Mouse (Mus musculus): Measurements from ENCODE around the gene Ctsz. TPM values are rescaled to one million over a fixed set of nuclear protein-coding genes. Genes with fewer than 3 reads are reported as not detected.

Ctsz gene
- polyA plus RNA-seq, 1 experiment = 64.2 TPM

GRCm38 (mm10) chr2:174470786-174471405 lies 32.1 kb upstream of the Ctsz start:
- no peak overlapping the region for H3K4me3 ChIP-seq (replicated peaks; ENCODE audit: insufficient read depth, low read depth, low read length)
- no peaks in the 10 kb centered on the region for H3K27me3 ChIP-seq (ENCODE audit: control insufficient read depth, insufficient read depth, low read length)
- TF ChIP-seq CTCF (IDR thresholded peaks at IDR 0.05; ENCODE audit: borderline replicate concordance, insufficient read depth, low read depth, low read length) = no peak
- TF ChIP-seq POLR2A (IDR thresholded peaks at IDR 0.05; ENCODE audit: borderline replicate concordance, insufficient read depth, low read length) = no peak
- no peak overlapping the region for H3K27ac ChIP-seq (ENCODE audit: insufficient read depth, low read length)
- no peak for DNase-seq
- peaks cover 2% of the 10 kb centered on the region; the same call in 1 of the 2 replicates for H3K4me1 ChIP-seq (ENCODE audit: control insufficient read depth, insufficient read depth, low read length)
- WGBS = 89% methylated on average over 7 of the region's 7 CpGs

GRCm38 (mm10) chr2:174470333-174470732 lies 31.5 kb upstream of the Ctsz start:
- TF ChIP-seq CTCF (IDR thresholded peaks at IDR 0.05; ENCODE audit: borderline replicate concordance, insufficient read depth, low read depth, low read length) = no peak
- no peak for TF ChIP-seq POLR2A (IDR thresholded peaks at IDR 0.05; ENCODE audit: borderline replicate concordance, insufficient read depth, low read length)
- WGBS = 91% methylated on average over 4 of the region's 4 CpGs

GRCm38 (mm10) chr2:174463789-174464523 lies 25.1 kb upstream of the Ctsz start, which contains the start of gene Atp5e:
Atp5e (minus strand) TSS chr2:174464105.
- peak; percentile 98 to 99 for DNase-seq
- peak within 1 kb of the TSS; percentile 91 for H3K4me3 ChIP-seq (replicated peaks; ENCODE audit: insufficient read depth, low read depth, low read length)
- 2% methylated on average over 48 of the region's 48 CpGs for WGBS

More at GRCm38 (mm10) chr2:174470333-174470732, 31.5 kb upstream of the Ctsz start:
- Histone ChIP-seq H3K4me3 (replicated peaks; ENCODE audit: insufficient read depth, low read depth, low read length) (no peak overlapping the region), H3K27me3 (ENCODE audit: control insufficient read depth, insufficient read depth, low read length) (no peaks in the 10 kb centered on the region), H3K4me1 (ENCODE audit: control insufficient read depth, insufficient read depth, low read length) (peaks cover 2% of the 10 kb centered on the region; the same call in 1 of the 2 replicates), H3K27ac (ENCODE audit: insufficient read depth, low read length) (no peak overlapping the region)
- DNase-seq = no peak

GRCm38 (mm10) chr2:174463370-174463769 lies 24.5 kb upstream of the Ctsz start:
- Histone ChIP-seq H3K4me1 (ENCODE audit: control insufficient read depth, insufficient read depth, low read length) (no peaks in the 10 kb centered on the region), H3K27ac (ENCODE audit: insufficient read depth, low read length) (peak overlapping the region; percentile 90), H3K4me3 (replicated peaks; ENCODE audit: insufficient read depth, low read depth, low read length) (peak overlapping the region; percentile 91), H3K27me3 (ENCODE audit: control insufficient read depth, insufficient read depth, low read length) (no peaks in the 10 kb centered on the region)
- DNase-seq = no peak
- 26% methylated on average over 10 of the region's 10 CpGs for WGBS
- TF ChIP-seq CTCF (IDR thresholded peaks at IDR 0.05; ENCODE audit: borderline replicate concordance, insufficient read depth, low read depth, low read length) (no peak), POLR2A (IDR thresholded peaks at IDR 0.05; ENCODE audit: borderline replicate concordance, insufficient read depth, low read length) (no peak)

More at GRCm38 (mm10) chr2:174463789-174464523, 25.1 kb upstream of the Ctsz start, which contains the start of gene Atp5e:
- no peak for TF ChIP-seq CTCF (IDR thresholded peaks at IDR 0.05; ENCODE audit: borderline replicate concordance, insufficient read depth, low read depth, low read length)
- TF ChIP-seq POLR2A (IDR thresholded peaks at IDR 0.05; ENCODE audit: borderline replicate concordance, insufficient read depth, low read length) = peak; percentile 46; the same call in 1 of the 2 replicates
- Histone ChIP-seq H3K4me1 (ENCODE audit: control insufficient read depth, insufficient read depth, low read length) (no peaks in the 10 kb centered on the region), H3K27ac (ENCODE audit: insufficient read depth, low read length) (peak within 1 kb of the TSS; percentile 90), H3K27me3 (ENCODE audit: control insufficient read depth, insufficient read depth, low read length) (no peaks in the 10 kb centered on the region)

GRCm38 (mm10) chr2:174459365-174459764 lies 20.5 kb upstream of the Ctsz start:
- DNase-seq = no peak
- no peak for TF ChIP-seq POLR2A (IDR thresholded peaks at IDR 0.05; ENCODE audit: borderline replicate concordance, insufficient read depth, low read length)
- TF ChIP-seq CTCF (IDR thresholded peaks at IDR 0.05; ENCODE audit: borderline replicate concordance, insufficient read depth, low read depth, low read length) = no peak
- H3K4me3 ChIP-seq (replicated peaks; ENCODE audit: insufficient read depth, low read depth, low read length) = no peak overlapping the region
- H3K27me3 ChIP-seq (ENCODE audit: control insufficient read depth, insufficient read depth, low read length) = no peaks in the 10 kb centered on the region
- H3K27ac ChIP-seq (ENCODE audit: insufficient read depth, low read length) = no peak overlapping the region
- no peaks in the 10 kb centered on the region for H3K4me1 ChIP-seq (ENCODE audit: control insufficient read depth, insufficient read depth, low read length)
- 44% methylated on average over 2 of the region's 2 CpGs for WGBS

GRCm38 (mm10) chr2:174453681-174454080 lies 14.8 kb upstream of the Ctsz start:
- no peak overlapping the region for H3K27ac ChIP-seq (ENCODE audit: insufficient read depth, low read length)
- no peaks in the 10 kb centered on the region for H3K27me3 ChIP-seq (ENCODE audit: control insufficient read depth, insufficient read depth, low read length)
- 70% methylated on average over 7 of the region's 7 CpGs for WGBS
- TF ChIP-seq CTCF (IDR thresholded peaks at IDR 0.05; ENCODE audit: borderline replicate concordance, insufficient read depth, low read depth, low read length) (no peak), POLR2A (IDR thresholded peaks at IDR 0.05; ENCODE audit: borderline replicate concordance, insufficient read depth, low read length) (no peak)
- no peaks in the 10 kb centered on the region for H3K4me1 ChIP-seq (ENCODE audit: control insufficient read depth, insufficient read depth, low read length)
- H3K4me3 ChIP-seq (replicated peaks; ENCODE audit: insufficient read depth, low read depth, low read length) = no peak overlapping the region
- no peak for DNase-seq

- H3K27me3 ChIP-seq (ENCODE audit: control insufficient read depth, insufficient read depth, low read length) = no peaks in the 10 kb centered on the region
- H3K4me1 ChIP-seq (ENCODE audit: control insufficient read depth, insufficient read depth, low read length) = no peaks in the 10 kb centered on the region
- TF ChIP-seq POLR2A (IDR thresholded peaks at IDR 0.05; ENCODE audit: borderline replicate concordance, insufficient read depth, low read length) = no peak
- no peak for TF ChIP-seq CTCF (IDR thresholded peaks at IDR 0.05; ENCODE audit: borderline replicate concordance, insufficient read depth, low read depth, low read length)
- H3K27ac ChIP-seq (ENCODE audit: insufficient read depth, low read length) = no peak within 1 kb of the TSS
- 72% methylated on average over 4 of the region's 4 CpGs for WGBS
- no peak within 1 kb of the TSS for H3K4me3 ChIP-seq (replicated peaks; ENCODE audit: insufficient read depth, low read depth, low read length)
- no peak for DNase-seq
These were observed 11.5 kb upstream of the Ctsz start, which contains the start of gene Tubb1 for GRCm38 (mm10) chr2:174450353-174450752. Tubb1 (plus strand) TSS chr2:174450695.

Measured in cerebellum, adult 2 months (tissue).